Mouse (Mus musculus): ENCODE results near the gene Selenov.

GRCm38 (mm10) chr7:28309737-28310136 is 18.8 kb upstream of the Selenov start:
- TF ChIP-seq CTCF (IDR thresholded peaks at IDR 0.05; ENCODE audit: low read depth): no peak
- TF ChIP-seq EP300 (optimal IDR thresholded peaks at IDR 0.05): no peak

Measured in stomach, postnatal 0 days (tissue).